Mouse (Mus musculus): Measurements from ENCODE around the gene Fus.

The Fus gene

GRCm38 (mm10) chr7:128025381-128025780 lies 58.1 kb downstream of the Fus start:
- in situ Hi-C loops (cut with MboI; ENCODE audit: low pct_unique_long_range_greater_than_20kb in 1 of 2, low sequenced_read_pairs in 2 of 2, unreplicated experiment in 1 of 2) = no loop called here

GRCm38 (mm10) chr7:128031403-128031976 lies 64.2 kb downstream of the Fus start:
- in situ Hi-C loops (cut with MboI; ENCODE audit: low pct_unique_long_range_greater_than_20kb in 1 of 2, low sequenced_read_pairs in 2 of 2, unreplicated experiment in 1 of 2) = no loop called here

GRCm38 (mm10) chr7:128032290-128032988 lies 65.2 kb downstream of the Fus start:
- in situ Hi-C loops (cut with MboI; ENCODE audit: low pct_unique_long_range_greater_than_20kb in 1 of 2, low sequenced_read_pairs in 2 of 2, unreplicated experiment in 1 of 2) = no loop called here

GRCm38 (mm10) chr7:128032989-128033293 lies 65.7 kb downstream of the Fus start:
- in situ Hi-C loops (cut with MboI; ENCODE audit: low pct_unique_long_range_greater_than_20kb in 1 of 2, low sequenced_read_pairs in 2 of 2, unreplicated experiment in 1 of 2) = no loop called here

GRCm38 (mm10) chr7:128033616-128034015 lies 66.4 kb downstream of the Fus start:
- in situ Hi-C loops (cut with MboI; ENCODE audit: low pct_unique_long_range_greater_than_20kb in 1 of 2, low sequenced_read_pairs in 2 of 2, unreplicated experiment in 1 of 2) = no loop called here

All from mouse embryonic stem cell (cell line).